8 mouse cellular contexts compared by ENCODE assay signal in genomic region chr7:3302556-3303275, GRCm38 (mm10). TPM values are rescaled to one million over a fixed set of nuclear protein-coding genes. Genes with fewer than 3 reads are reported as not detected.
DNase-seq lines count a peak whose midpoint lies in the region; ATAC-seq and TF ChIP-seq lines count a peak whose summit lies in the region.

No protein-coding gene starts in this region.

- ATAC-seq in lung, embryonic 14.5 days (ENCODE audit: insufficient read depth) = peak; percentile 32
- 0 out of 2 replicates have a peak, but pooled peaks have one; percentile 5 for ATAC-seq in hindbrain, embryonic 12.5 days (ENCODE audit: low FRiP score)
- ATAC-seq in megakaryocyte, adult 5-6 weeks (ENCODE audit: poor library complexity, severe bottlenecking) = peak; percentile 36; the same call in 1 of the 2 replicates

- peaks cover 31% of the 10 kb centered on the region for H3K27me3 ChIP-seq in lung, embryonic 14.5 days (ENCODE audit: insufficient read depth, low read length)
- H3K27me3 ChIP-seq in embryonic facial prominence, embryonic 10.5 days (replicated peaks; ENCODE audit: low read depth, poor library complexity, severe bottlenecking) = peaks cover 72% of the 10 kb centered on the region
- peaks cover 63% of the 10 kb centered on the region for H3K27me3 ChIP-seq in hindbrain, embryonic 12.5 days

- DNase-seq in lung, embryonic 14.5 days = peak; percentile 76
- no peak for DNase-seq in lung, adult 18-20 months
- DNase-seq in embryonic facial prominence, embryonic 10.5 days (ENCODE audit: low spot score) = peak; percentile 27
- DNase-seq in urinary bladder, postnatal 4 days (ENCODE audit: low spot score in 2 of 2) = no peak
- DNase-seq in gastrocnemius, postnatal 25 days = no peak
- no peak for DNase-seq in gastrocnemius, postnatal 36 days

- 4% methylated on average over 16 of the region's 16 CpGs for WGBS in lung, embryonic 14.5 days
- WGBS in embryonic facial prominence, embryonic 10.5 days = 2% methylated on average over 16 of the region's 16 CpGs
- 3% methylated on average over 16 of the region's 16 CpGs for WGBS in hindbrain, embryonic 12.5 days

- peaks cover 24% of the 10 kb centered on the region for H3K36me3 ChIP-seq in lung, embryonic 14.5 days (ENCODE audit: insufficient read depth)
- H3K36me3 ChIP-seq in embryonic facial prominence, embryonic 10.5 days (replicated peaks) = peaks cover 15% of the 10 kb centered on the region
- peaks cover 11% of the 10 kb centered on the region; the same call in 1 of the 2 replicates for H3K36me3 ChIP-seq in hindbrain, embryonic 12.5 days

- no peak overlapping the region for H3K27ac ChIP-seq in lung, embryonic 14.5 days (ENCODE audit: low read depth)
- H3K27ac ChIP-seq in embryonic facial prominence, embryonic 10.5 days (replicated peaks) = no peak overlapping the region
- H3K27ac ChIP-seq in hindbrain, embryonic 12.5 days = no peak overlapping the region

- peaks cover 2% of the 10 kb centered on the region; the same call in 1 of the 2 replicates for H3K4me1 ChIP-seq in lung, embryonic 14.5 days (ENCODE audit: insufficient read depth)
- H3K4me1 ChIP-seq in embryonic facial prominence, embryonic 10.5 days = peaks cover 33% of the 10 kb centered on the region
- peaks cover 34% of the 10 kb centered on the region for H3K4me1 ChIP-seq in hindbrain, embryonic 12.5 days

- peak; percentile 74 for TF ChIP-seq CTCF in lung, embryonic 14.5 days (IDR thresholded peaks at IDR 0.05; ENCODE audit: low read depth)

- H3K9me3 ChIP-seq in lung, embryonic 14.5 days (ENCODE audit: low read depth, low read length) = no peaks in the 10 kb centered on the region
- no peaks in the 10 kb centered on the region for H3K9me3 ChIP-seq in embryonic facial prominence, embryonic 10.5 days
- no peaks in the 10 kb centered on the region for H3K9me3 ChIP-seq in hindbrain, embryonic 12.5 days (replicated peaks)

- H3K4me2 ChIP-seq in lung, embryonic 14.5 days = peak overlapping the region; percentile 62
- peak overlapping the region; percentile 80 for H3K4me2 ChIP-seq in hindbrain, embryonic 12.5 days (replicated peaks)

- intact Hi-C loops in gastrocnemius, postnatal 36 days (cut with DNase I) = loop anchor here (2.0 kb wide), 1 partner anchor 80 kb away; no protein-coding TSS in a partner anchor

- peak overlapping the region; percentile 33; the same call in 1 of the 2 replicates for H3K9ac ChIP-seq in lung, embryonic 14.5 days
- H3K9ac ChIP-seq in hindbrain, embryonic 12.5 days = 0 out of 2 replicates have a peak overlapping the region, but pooled peaks have one; percentile 41

- H3K4me3 ChIP-seq in lung, embryonic 14.5 days (ENCODE audit: low read depth, low read length) = peak overlapping the region; percentile 32
- peak overlapping the region; percentile 55 for H3K4me3 ChIP-seq in embryonic facial prominence, embryonic 10.5 days
- H3K4me3 ChIP-seq in hindbrain, embryonic 12.5 days = peak overlapping the region; percentile 40

RNA-seq across cellular contexts. Expression of gene Prkcg, which starts 13.7 kb away (rescaled TPM):
- 0.14 and 0.25 TPM in 2 replicates for polyA plus RNA-seq in lung, embryonic 14.5 days (2014; fragmentation: Nextera tagmentation; extraction: Ambion mirVana)
- polyA plus RNA-seq in embryonic facial prominence, embryonic 10.5 days (2016; fragmentation: Nextera tagmentation; extraction: Ambion mirVana) = 0.36 and 0.44 TPM in 2 replicates
- polyA plus RNA-seq in hindbrain, embryonic 12.5 days (2016; fragmentation: Nextera tagmentation; extraction: Ambion mirVana) = 0.35 and 0.39 TPM in 2 replicates
- 1.3 and 1.6 TPM in 2 replicates for total RNA-seq in megakaryocyte, adult 5-6 weeks (2015)
- total RNA-seq in megakaryocyte, adult 5-6 weeks (2017) = 0.81 and 0.92 TPM in 2 replicates
- total RNA-seq in gastrocnemius, postnatal 25 days (2021) = 1 to 10 TPM; 1.3 TPM
- total RNA-seq in gastrocnemius, postnatal 36 days (2021) = 1 to 10 TPM in 1 of 2 experiments, under 1 TPM in 1; 0.99 to 1.2 TPM

RNA-seq across cellular contexts. Expression of gene Myadm, which starts 13.8 kb away (rescaled TPM):
- polyA plus RNA-seq in lung, embryonic 14.5 days (2014; fragmentation: Nextera tagmentation; extraction: Ambion mirVana) = 138 and 147 TPM in 2 replicates
- 27.5 and 28.2 TPM in 2 replicates for polyA plus RNA-seq in embryonic facial prominence, embryonic 10.5 days (2016; fragmentation: Nextera tagmentation; extraction: Ambion mirVana)
- 36.1 and 41.7 TPM in 2 replicates for polyA plus RNA-seq in hindbrain, embryonic 12.5 days (2016; fragmentation: Nextera tagmentation; extraction: Ambion mirVana)
- 246 and 261 TPM in 2 replicates for total RNA-seq in megakaryocyte, adult 5-6 weeks (2015)
- total RNA-seq in megakaryocyte, adult 5-6 weeks (2017) = 75.7 and 78.5 TPM in 2 replicates
- total RNA-seq in gastrocnemius, postnatal 25 days (2021) = 10 to 100 TPM; 31.7 to 45.4 TPM
- total RNA-seq in gastrocnemius, postnatal 36 days (2021) = 10 to 100 TPM; 26.8 to 30.9 TPM

RNA-seq across cellular contexts. Expression of gene Cacng7, which starts 30.0 kb away (rescaled TPM):
- polyA plus RNA-seq in lung, embryonic 14.5 days (2014; fragmentation: Nextera tagmentation; extraction: Ambion mirVana) = 1.2 and 1.5 TPM in 2 replicates
- 1.2 and 1.9 TPM in 2 replicates for polyA plus RNA-seq in embryonic facial prominence, embryonic 10.5 days (2016; fragmentation: Nextera tagmentation; extraction: Ambion mirVana)
- polyA plus RNA-seq in hindbrain, embryonic 12.5 days (2016; fragmentation: Nextera tagmentation; extraction: Ambion mirVana) = 3.7 and 4.6 TPM in 2 replicates
- total RNA-seq in megakaryocyte, adult 5-6 weeks (2015) = not detected in 2 replicates
- not detected in 2 replicates for total RNA-seq in megakaryocyte, adult 5-6 weeks (2017)
- total RNA-seq in gastrocnemius, postnatal 25 days (2021) = 1 to 10 TPM; 6.7 to 7.7 TPM
- 1 to 10 TPM; 9.0 to 9.7 TPM for total RNA-seq in gastrocnemius, postnatal 36 days (2021)

RNA-seq across cellular contexts. Expression of gene Nlrp12, which starts 53.2 kb away (rescaled TPM):
- polyA plus RNA-seq in lung, embryonic 14.5 days (2014; fragmentation: Nextera tagmentation; extraction: Ambion mirVana) = not detected in 2 replicates
- 0.02 TPM in 1 of 2 replicates, not detected in the other for polyA plus RNA-seq in embryonic facial prominence, embryonic 10.5 days (2016; fragmentation: Nextera tagmentation; extraction: Ambion mirVana)
- polyA plus RNA-seq in hindbrain, embryonic 12.5 days (2016; fragmentation: Nextera tagmentation; extraction: Ambion mirVana) = not detected in 2 replicates
- 3.9 and 4.0 TPM in 2 replicates for total RNA-seq in megakaryocyte, adult 5-6 weeks (2015)
- total RNA-seq in megakaryocyte, adult 5-6 weeks (2017) = 7.5 and 7.8 TPM in 2 replicates
- total RNA-seq in gastrocnemius, postnatal 25 days (2021) = not detected
- total RNA-seq in gastrocnemius, postnatal 36 days (2021) = not detected

Comparison
In these comparisons a context has a peak if more than half of its experiments do, and no peak if none do; other contexts are left out.
1. DNase-seq: peak in lung, embryonic 14.5 days (single experiment) and embryonic facial prominence, embryonic 10.5 days (single experiment); none in lung, adult 18-20 months (0 of 2), urinary bladder, postnatal 4 days (0 of 2), gastrocnemius, postnatal 25 days (single experiment) and gastrocnemius, postnatal 36 days (0 of 2).
2. RNA of gene Cacng7, which starts 30.0 kb away (total RNA-seq): 9.0 to 9.7 TPM in gastrocnemius, postnatal 36 days and 6.7 to 7.7 TPM in gastrocnemius, postnatal 25 days; not detected in megakaryocyte, adult 5-6 weeks; every median in the first group is over 4 times any median in the second.
3. Peak in every context shown above with its lines, with median percentiles within 50 percentile points of each other: ATAC-seq and H3K4me3 ChIP-seq.